Mouse (Mus musculus) liver, adult 2 months (tissue): ENCODE data around the gene Cd300ld2.
"Not testable (repeated sequence)": the region's sequence is repeated elsewhere in the genome, so short reads cannot be mapped to it uniquely, and the experiment has no call there.

Experiments
- CTCF ChIP-seq: fragments of 200-500 bp; IDR thresholded peaks from 2 replicates; pipeline ENCODE4 v1.5.1; 2011; ENCODE audit warnings: low read depth, low read length, control low read depth
- POLR2A ChIP-seq: fragments of 200-500 bp; IDR thresholded peaks from 2 replicates; pipeline ENCODE4 v1.6.1; 2011; ENCODE audit warnings: low read length, control low read depth; ENCODE audit not compliant: insufficient read depth; ENCODE audit errors: extremely low read depth

DNA sequence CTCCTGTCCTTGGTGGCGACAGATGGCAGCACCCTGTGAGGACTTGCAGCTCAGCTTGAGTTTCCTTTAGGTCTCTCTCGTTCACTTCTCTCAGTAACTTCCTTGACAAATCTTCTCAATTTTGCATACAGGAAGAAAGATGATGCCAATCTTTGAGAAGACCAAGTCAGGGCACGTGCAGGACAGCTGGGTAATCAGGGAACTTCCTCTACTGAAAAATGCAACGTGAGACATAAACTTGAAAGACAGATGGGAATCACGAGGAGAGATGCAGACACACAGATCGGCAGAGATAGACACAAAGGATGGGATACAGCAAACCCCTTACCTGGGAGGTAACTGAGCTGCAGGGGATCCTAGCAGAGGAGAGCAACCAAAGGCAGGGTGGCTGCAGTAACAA is 21.7 kb upstream of the Cd300ld2 start, which contains the start of gene Cd300ld5:
- TF ChIP-seq POLR2A, CTCF: not testable (repeated sequence)
